Mouse (Mus musculus) embryonic facial prominence, embryonic 14.5 days (tissue): ENCODE measurements around the gene Slc1a2. TPM values are rescaled to one million over a fixed set of nuclear protein-coding genes. Genes with fewer than 3 reads are reported as not detected.

Experiments
- ATAC-seq: fragments of 200-750 bp; cut with Nextera tagmentation; 2 replicates; pipeline ENCODE4 v1.8.0; 2017; ENCODE audit warnings: low read depth, moderate number of reproducible peaks, moderate TSS enrichment
- DNase-seq: peaks from one replicate; pipeline ENCODE4 v3.0.0-alpha.2; 2015; ENCODE audit warnings: low spot score
- H3K27ac ChIP-seq: fragments of 300-500 bp; sonication (generic); replicated peaks from 2 replicates; pipeline ENCODE4 v1.5.1; 2014; ENCODE audit warnings: low read depth, mild to moderate bottlenecking, low read length, moderate library complexity
- H3K27me3 ChIP-seq: fragments of 300-500 bp; sonication (generic); replicated peaks from 2 replicates; pipeline ENCODE4 v1.6.1; 2014; ENCODE audit warnings: low read length; ENCODE audit not compliant: control insufficient read depth, insufficient read depth
- H3K36me3 ChIP-seq: fragments of 300-500 bp; sonication (generic); 2 replicates; pipeline ENCODE4 v1.6.1; 2014; ENCODE audit warnings: low read length, mixed read lengths; ENCODE audit not compliant: control insufficient read depth, insufficient read depth
- H3K4me1 ChIP-seq: fragments of 300-500 bp; sonication (generic); 2 replicates; pipeline ENCODE4 v1.6.1; 2014; ENCODE audit warnings: antibody characterized with exemption, low read length; ENCODE audit not compliant: control insufficient read depth, insufficient read depth
- H3K4me2 ChIP-seq: fragments of 300-500 bp; sonication (generic); 2 replicates; pipeline ENCODE4 v1.6.1; 2014; ENCODE audit warnings: low read depth, mild to moderate bottlenecking, low read length, moderate library complexity, mixed read lengths
- H3K4me3 ChIP-seq: fragments of 300-500 bp; sonication (generic); 2 replicates; pipeline ENCODE4 v1.5.1; 2014; ENCODE audit warnings: low read depth, mild to moderate bottlenecking, low read length
- H3K9ac ChIP-seq: fragments of 300-500 bp; sonication (generic); 2 replicates; pipeline ENCODE4 v1.6.1; 2014; ENCODE audit warnings: low read depth, mild to moderate bottlenecking, low read length, moderate library complexity, mixed read lengths
- H3K9me3 ChIP-seq: fragments of 300-500 bp; sonication (generic); 2 replicates; pipeline ENCODE4 v1.6.1; 2016; ENCODE audit warnings: low read length; ENCODE audit not compliant: control insufficient read depth
- WGBS: fragments of 180-500 bp; shearing (Covaris S2); extraction: QIAGEN DNeasy Blood & Tissue Kit; methylation state at CpG from one replicate; pipeline ENCODE4 v1.1.7; 2014; 5-methylcytosine and 5-hydroxymethylcytosine counted together
- polyA plus RNA-seq: library from polyadenylated mRNA; unstranded; fragments of >200 nt; fragmentation: Nextera tagmentation; extraction: Ambion mirVana; gene quantifications from 2 replicates; pipeline ENCODE4 v1.2.1, GENCODE M21; 2014

The Slc1a2 gene
- polyA plus RNA-seq, 1 experiment from 2014 or later = 2.2 TPM

- no peak for DNase-seq
- H3K36me3 ChIP-seq = no peaks in the 10 kb centered on the region
- no peak for ATAC-seq
- no peak overlapping the region for H3K27ac ChIP-seq
- H3K4me2 ChIP-seq = no peak overlapping the region
- no peaks in the 10 kb centered on the region for H3K9me3 ChIP-seq
- H3K27me3 ChIP-seq = no peaks in the 10 kb centered on the region
- no peaks in the 10 kb centered on the region for H3K4me1 ChIP-seq
- H3K4me3 ChIP-seq = no peak overlapping the region
- 74% methylated on average over 8 of the region's 8 CpGs for WGBS
- H3K9ac ChIP-seq = no peak overlapping the region
These were observed 106.3 kb downstream of the Slc1a2 start for GRCm38 (mm10) chr2:102764602-102765374.

- ATAC-seq (no peak), DNase-seq (no peak)
- no peaks in the 10 kb centered on the region for H3K9me3 ChIP-seq
- H3K27ac ChIP-seq = no peak overlapping the region
- no peak overlapping the region for H3K4me2 ChIP-seq
- no peaks in the 10 kb centered on the region for H3K36me3 ChIP-seq
- H3K4me3 ChIP-seq = no peak overlapping the region
- WGBS = 74% methylated on average over 3 of the region's 3 CpGs
- no peaks in the 10 kb centered on the region for H3K4me1 ChIP-seq
- no peaks in the 10 kb centered on the region for H3K27me3 ChIP-seq
- H3K9ac ChIP-seq = no peak overlapping the region
These were observed 109.8 kb downstream of the Slc1a2 start for GRCm38 (mm10) chr2:102768267-102768666.

- no peaks in the 10 kb centered on the region for H3K4me1 ChIP-seq
- no peaks in the 10 kb centered on the region for H3K27me3 ChIP-seq
- no peak overlapping the region for H3K27ac ChIP-seq
- ATAC-seq = no peak
- no peak overlapping the region for H3K9ac ChIP-seq
- no peaks in the 10 kb centered on the region for H3K9me3 ChIP-seq
- DNase-seq = no peak
- no peaks in the 10 kb centered on the region for H3K36me3 ChIP-seq
- no peak overlapping the region for H3K4me3 ChIP-seq
- WGBS = 86% methylated on average over 1 of the region's 1 CpGs
- no peak overlapping the region for H3K4me2 ChIP-seq
These were observed 112.8 kb downstream of the Slc1a2 start for GRCm38 (mm10) chr2:102771304-102771703.

GRCm38 (mm10) chr2:102772276-102772675 is 113.8 kb downstream of the Slc1a2 start:
- DNase-seq = no peak
- 92% methylated on average over 5 of the region's 5 CpGs for WGBS
- Histone ChIP-seq H3K9ac (no peak overlapping the region), H3K36me3 (no peaks in the 10 kb centered on the region), H3K27me3 (no peaks in the 10 kb centered on the region), H3K4me1 (no peaks in the 10 kb centered on the region), H3K27ac (no peak overlapping the region), H3K4me3 (no peak overlapping the region), H3K4me2 (no peak overlapping the region), H3K9me3 (no peaks in the 10 kb centered on the region)
- ATAC-seq = no peak

- H3K4me1 ChIP-seq = no peaks in the 10 kb centered on the region
- no peak overlapping the region for H3K27ac ChIP-seq
- no peaks in the 10 kb centered on the region for H3K36me3 ChIP-seq
- H3K9ac ChIP-seq = no peak overlapping the region
- DNase-seq = no peak
- H3K27me3 ChIP-seq = no peaks in the 10 kb centered on the region
- H3K4me3 ChIP-seq = no peak overlapping the region
- no peak for ATAC-seq
- no peaks in the 10 kb centered on the region for H3K9me3 ChIP-seq
- 74% methylated on average over 4 of the region's 4 CpGs for WGBS
- no peak overlapping the region for H3K4me2 ChIP-seq
These were observed 116.2 kb downstream of the Slc1a2 start for GRCm38 (mm10) chr2:102774700-102775099.

- Histone ChIP-seq H3K27ac (no peak overlapping the region), H3K9me3 (no peaks in the 10 kb centered on the region), H3K9ac (no peak overlapping the region), H3K4me3 (no peak overlapping the region), H3K4me1 (no peaks in the 10 kb centered on the region), H3K4me2 (no peak overlapping the region), H3K36me3 (no peaks in the 10 kb centered on the region), H3K27me3 (no peaks in the 10 kb centered on the region)
- 47% methylated on average over 1 of the region's 1 CpGs for WGBS
- DNase-seq (no peak), ATAC-seq (no peak)
These were observed 117.1 kb downstream of the Slc1a2 start for GRCm38 (mm10) chr2:102775561-102775960.

GRCm38 (mm10) chr2:102778208-102778607 is 119.7 kb downstream of the Slc1a2 start:
- DNase-seq = no peak
- Histone ChIP-seq H3K9ac (no peak overlapping the region), H3K27ac (no peak overlapping the region), H3K9me3 (no peaks in the 10 kb centered on the region), H3K27me3 (no peaks in the 10 kb centered on the region), H3K4me2 (no peak overlapping the region), H3K4me3 (no peak overlapping the region), H3K36me3 (no peaks in the 10 kb centered on the region), H3K4me1 (no peaks in the 10 kb centered on the region)
- 91% methylated on average over 3 of the region's 3 CpGs for WGBS
- ATAC-seq = no peak

GRCm38 (mm10) chr2:102782751-102783150 is 124.3 kb downstream of the Slc1a2 start:
- Histone ChIP-seq H3K4me2 (no peak overlapping the region), H3K4me3 (no peak overlapping the region), H3K4me1 (no peaks in the 10 kb centered on the region), H3K9me3 (no peaks in the 10 kb centered on the region), H3K9ac (no peak overlapping the region), H3K27me3 (no peaks in the 10 kb centered on the region), H3K36me3 (no peaks in the 10 kb centered on the region), H3K27ac (no peak overlapping the region)
- ATAC-seq (no peak), DNase-seq (peak; percentile 36)
- 77% methylated on average over 7 of the region's 7 CpGs for WGBS

GRCm38 (mm10) chr2:102785696-102786095 is 127.2 kb downstream of the Slc1a2 start:
- DNase-seq = no peak
- Histone ChIP-seq H3K9me3 (no peaks in the 10 kb centered on the region), H3K9ac (no peak overlapping the region), H3K27me3 (no peaks in the 10 kb centered on the region), H3K27ac (no peak overlapping the region), H3K4me1 (no peaks in the 10 kb centered on the region), H3K36me3 (no peaks in the 10 kb centered on the region), H3K4me3 (no peak overlapping the region), H3K4me2 (no peak overlapping the region)
- WGBS = 73% methylated on average over 4 of the region's 4 CpGs
- no peak for ATAC-seq
